Mouse (Mus musculus): Measurements from ENCODE around the gene Cfap65. TPM values are rescaled to one million over a fixed set of nuclear protein-coding genes. Genes with fewer than 3 reads are reported as not detected.

The Cfap65 gene
- polyA plus RNA-seq (2014; fragmentation: Illumina TruSeq; extraction: RNeasy Lipid Tissue Mini Kit (QIAGEN cat#74804); ENCODE audit: low read depth, low replicate concordance) = 54.2 TPM

DNA sequence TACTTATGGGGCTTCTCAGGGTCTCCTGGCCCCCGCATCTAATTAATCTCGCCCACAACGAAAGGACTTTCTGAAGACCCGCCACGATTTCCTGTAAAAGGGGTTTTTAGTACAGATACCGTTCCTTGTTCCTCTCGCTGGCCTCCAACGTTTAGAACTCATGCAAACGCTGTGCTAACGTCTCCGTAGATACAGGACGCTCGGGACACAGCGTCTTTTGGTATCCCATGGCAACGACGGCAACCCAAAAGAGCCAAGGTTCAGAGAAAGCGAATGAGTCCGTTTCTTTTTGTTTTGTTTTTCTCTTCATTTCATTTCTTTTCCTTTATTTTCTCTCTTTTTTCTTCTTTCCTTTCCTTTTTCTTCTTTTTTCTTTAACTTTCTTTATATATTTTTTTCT is at the start of gene Cfap65:
Gene Cfap65, minus strand, starts transcription at position 198 of the 400 bp plus-strand sequence.

DNA sequence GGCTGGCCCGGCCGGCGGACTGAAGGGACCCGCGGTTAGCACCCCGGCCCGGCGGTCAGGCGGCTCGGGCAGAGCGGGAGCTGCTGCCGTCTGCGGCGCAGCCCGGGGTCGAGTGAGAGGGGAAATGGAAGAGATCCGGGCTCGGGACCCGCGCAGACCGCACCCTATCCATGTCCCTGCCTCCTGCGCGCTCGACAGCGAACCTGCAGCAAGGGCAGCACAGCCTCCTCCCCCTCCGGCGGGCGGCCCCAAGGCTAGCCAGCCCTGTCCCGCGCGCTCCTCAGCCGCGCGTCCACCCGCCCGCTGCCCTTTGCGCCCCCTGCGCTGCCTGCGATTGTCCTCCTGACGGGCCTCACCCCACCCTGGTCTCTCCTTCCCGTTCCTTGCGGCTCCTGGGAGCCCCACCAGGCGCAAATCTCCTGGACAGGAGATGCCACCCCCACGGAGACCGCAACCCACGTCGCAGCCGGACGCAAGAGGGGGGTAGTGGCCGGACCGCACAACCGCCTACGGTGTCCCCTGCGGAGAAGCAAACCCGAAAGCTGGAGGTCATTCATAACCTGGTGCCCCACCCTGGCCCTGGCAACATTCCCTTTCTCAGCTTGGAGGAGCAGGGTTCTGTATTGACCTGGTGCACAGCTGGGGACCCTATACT is 16.3 kb upstream of the Cfap65 start, which contains the start of gene Ihh:
Gene Ihh, minus strand, starts transcription at position 117 of the 655 bp plus-strand sequence.

DNA sequence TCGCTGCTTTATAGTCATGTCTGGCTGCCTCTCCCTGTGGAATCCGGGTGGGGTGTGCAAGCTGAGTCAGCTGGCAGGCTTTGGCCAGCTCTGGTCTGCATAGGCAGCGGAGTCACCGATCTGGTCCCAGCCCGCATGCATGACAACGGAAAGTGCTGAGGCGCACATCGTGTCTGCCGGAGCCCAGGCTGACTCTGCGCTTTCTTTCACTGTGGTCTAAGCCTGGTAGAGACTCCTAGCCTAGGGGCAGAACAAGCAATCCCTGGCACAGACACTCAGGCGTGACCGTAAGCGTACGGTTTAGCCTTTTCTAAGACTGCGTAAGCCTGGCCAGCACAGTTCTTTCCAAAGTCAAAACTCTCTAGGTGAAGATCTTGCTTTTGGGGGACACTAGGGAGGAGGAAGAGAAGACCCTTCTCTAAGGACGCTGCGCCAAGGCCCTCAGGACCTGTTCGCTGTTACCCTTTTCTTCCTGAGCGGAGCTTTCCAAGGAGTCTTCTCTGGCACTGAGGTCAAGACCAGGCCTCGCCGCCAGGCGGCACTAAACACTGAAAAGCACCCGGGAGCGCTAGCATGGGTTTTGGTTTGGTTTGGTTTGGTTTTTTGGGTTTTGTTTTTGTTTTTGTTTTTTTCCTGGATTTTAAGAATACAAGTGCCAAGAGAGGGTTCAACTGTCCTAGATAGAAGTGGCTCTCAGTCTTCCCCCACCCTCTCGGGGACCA is 42.1 kb downstream of the Cfap65 start, which contains the start of gene Cryba2:
Gene Cryba2, minus strand, starts transcription at position 10 of the 722 bp plus-strand sequence.

DNA sequence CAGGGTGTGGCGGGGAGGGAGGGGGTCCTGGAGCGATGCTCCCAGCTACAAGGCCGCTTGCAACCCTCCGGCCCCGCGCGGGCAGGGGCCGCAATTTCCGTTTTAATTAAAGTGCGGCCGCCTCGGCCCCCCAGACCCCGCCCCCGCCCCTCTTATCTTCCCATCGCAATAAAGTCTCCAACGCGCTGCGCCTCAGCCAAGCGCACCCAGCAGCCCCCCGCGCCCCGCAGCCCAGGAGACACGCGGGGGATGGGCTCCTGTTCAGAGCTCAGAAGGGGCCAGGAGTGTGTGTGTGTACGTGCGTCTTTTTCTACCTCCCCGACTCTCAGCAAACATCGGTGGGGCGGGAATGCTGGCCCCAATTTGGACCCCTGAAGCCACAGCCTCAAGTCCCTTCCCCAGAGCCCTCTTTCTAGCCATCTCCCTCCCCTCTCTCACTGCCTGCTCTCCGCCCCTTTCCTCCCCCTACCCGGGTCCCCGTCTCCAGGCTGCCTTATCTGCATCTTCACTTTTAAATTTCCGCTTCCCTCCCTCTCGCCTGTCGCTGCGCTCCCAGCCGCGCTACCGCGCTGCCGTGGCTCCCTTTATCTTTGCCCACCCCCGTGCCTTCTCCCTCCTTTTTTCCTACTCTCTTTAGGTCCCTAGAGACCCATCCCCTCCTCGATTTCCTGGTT is 49.9 kb downstream of the Cfap65 start, which contains the start of gene Fev:
Gene Fev, minus strand, starts transcription at position 51 of the 674 bp plus-strand sequence.

DNA sequence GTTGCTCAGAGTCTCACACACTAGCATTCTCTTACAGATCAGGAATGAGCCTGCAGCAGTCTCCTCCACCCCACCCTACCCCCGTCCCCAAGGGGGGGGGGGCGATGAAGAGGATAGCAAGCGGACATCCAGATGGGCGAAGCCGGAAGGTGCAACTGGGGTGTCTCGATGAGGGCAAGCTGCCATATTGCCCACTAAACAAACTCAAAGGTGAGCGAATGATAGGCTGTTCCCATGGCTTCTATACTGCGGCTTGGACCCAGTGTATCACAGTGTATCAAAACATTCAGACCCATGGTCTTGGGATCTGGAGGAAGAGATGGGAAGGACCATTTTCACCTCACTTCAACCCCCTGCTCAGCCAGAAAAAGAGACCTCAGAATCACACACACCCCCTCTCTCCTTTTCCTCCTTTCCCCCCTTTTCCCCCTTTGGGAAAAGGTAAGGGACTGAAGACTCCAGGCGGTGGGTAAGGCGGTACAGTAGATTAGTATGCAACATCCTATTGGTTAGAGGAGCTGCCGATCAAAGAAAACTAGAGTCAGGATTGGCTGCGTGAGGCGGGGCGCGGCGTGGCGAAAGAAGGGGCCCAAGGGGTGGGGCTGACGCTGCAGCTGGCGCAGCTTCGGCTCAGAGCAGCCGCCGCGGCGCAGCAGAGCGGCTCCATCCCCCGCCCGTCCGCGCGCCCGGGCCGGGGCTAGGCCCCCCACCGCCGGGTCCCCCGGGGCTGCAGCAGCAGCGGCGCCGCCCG is 80.9 kb downstream of the Cfap65 start, which contains the start of gene Cdk5r2:
Gene Cdk5r2, plus strand, starts transcription at position 629 of the 751 bp plus-strand sequence.

Other genes starting within 250 kb of the Cfap65 start
- gene Cyp27a1, start 222.0 kb downstream of the Cfap65 start, polyA plus RNA-seq (2014; fragmentation: Illumina TruSeq; extraction: RNeasy Lipid Tissue Mini Kit (QIAGEN cat#74804); ENCODE audit: low read depth, low replicate concordance) = 2.7 TPM
- 0.08 TPM for gene Prkag3, start 186.4 kb downstream of the Cfap65 start, polyA plus RNA-seq (2014; fragmentation: Illumina TruSeq; extraction: RNeasy Lipid Tissue Mini Kit (QIAGEN cat#74804); ENCODE audit: low read depth, low replicate concordance)
- gene Wnt6, start 163.7 kb downstream of the Cfap65 start, polyA plus RNA-seq (2014; fragmentation: Illumina TruSeq; extraction: RNeasy Lipid Tissue Mini Kit (QIAGEN cat#74804); ENCODE audit: low read depth, low replicate concordance) = 2.4 TPM
- not detected for gene Wnt10a, start 144.1 kb downstream of the Cfap65 start, polyA plus RNA-seq (2014; fragmentation: Illumina TruSeq; extraction: RNeasy Lipid Tissue Mini Kit (QIAGEN cat#74804); ENCODE audit: low read depth, low replicate concordance)
- not detected for gene Cdk5r2, start 80.7 kb downstream of the Cfap65 start, polyA plus RNA-seq (2014; fragmentation: Illumina TruSeq; extraction: RNeasy Lipid Tissue Mini Kit (QIAGEN cat#74804); ENCODE audit: low read depth, low replicate concordance)
- 3.4 TPM for gene Fev, start 50.2 kb downstream of the Cfap65 start, polyA plus RNA-seq (2014; fragmentation: Illumina TruSeq; extraction: RNeasy Lipid Tissue Mini Kit (QIAGEN cat#74804); ENCODE audit: low read depth, low replicate concordance)
- gene Cryba2, start 42.5 kb downstream of the Cfap65 start, polyA plus RNA-seq (2014; fragmentation: Illumina TruSeq; extraction: RNeasy Lipid Tissue Mini Kit (QIAGEN cat#74804); ENCODE audit: low read depth, low replicate concordance) = not detected
- not detected for gene Ihh, start 16.1 kb upstream of the Cfap65 start, polyA plus RNA-seq (2014; fragmentation: Illumina TruSeq; extraction: RNeasy Lipid Tissue Mini Kit (QIAGEN cat#74804); ENCODE audit: low read depth, low replicate concordance)
- 4.0 TPM for gene Nhej1, start 189.6 kb upstream of the Cfap65 start, polyA plus RNA-seq (2014; fragmentation: Illumina TruSeq; extraction: RNeasy Lipid Tissue Mini Kit (QIAGEN cat#74804); ENCODE audit: low read depth, low replicate concordance)
- not detected for gene Slc23a3, start 198.3 kb upstream of the Cfap65 start, polyA plus RNA-seq (2014; fragmentation: Illumina TruSeq; extraction: RNeasy Lipid Tissue Mini Kit (QIAGEN cat#74804); ENCODE audit: low read depth, low replicate concordance)
- gene Cnppd1, start 207.1 kb upstream of the Cfap65 start, polyA plus RNA-seq (2014; fragmentation: Illumina TruSeq; extraction: RNeasy Lipid Tissue Mini Kit (QIAGEN cat#74804); ENCODE audit: low read depth, low replicate concordance) = 14.3 TPM
- 17.7 TPM for gene Retreg2, start 207.2 kb upstream of the Cfap65 start, polyA plus RNA-seq (2014; fragmentation: Illumina TruSeq; extraction: RNeasy Lipid Tissue Mini Kit (QIAGEN cat#74804); ENCODE audit: low read depth, low replicate concordance)
- gene Zfand2b, start 233.0 kb upstream of the Cfap65 start, polyA plus RNA-seq (2014; fragmentation: Illumina TruSeq; extraction: RNeasy Lipid Tissue Mini Kit (QIAGEN cat#74804); ENCODE audit: low read depth, low replicate concordance) = not detected
- gene Abcb6, start 244.8 kb upstream of the Cfap65 start, polyA plus RNA-seq (2014; fragmentation: Illumina TruSeq; extraction: RNeasy Lipid Tissue Mini Kit (QIAGEN cat#74804); ENCODE audit: low read depth, low replicate concordance) = 9.5 TPM

Data from testis, adult 10 weeks (tissue).